Mouse (Mus musculus) lung, adult 2 months (tissue): Measurements from ENCODE around the gene Alpk1. TPM values are rescaled to one million over a fixed set of nuclear protein-coding genes. Genes with fewer than 3 reads are reported as not detected.
"Not testable (repeated sequence)": the region's sequence is repeated elsewhere in the genome, so short reads cannot be mapped to it uniquely, and the experiment has no call there.

Source experiments
- DNase-seq: peaks from one replicate; pipeline ENCODE4 v3.0.0; 2022
- H3K4me1 ChIP-seq: fragments of 200-500 bp; 2 replicates; pipeline ENCODE4 v1.6.1; 2011; ENCODE audit warnings: low read length; ENCODE audit not compliant: control insufficient read depth, insufficient read depth
- H3K4me3 ChIP-seq: fragments of 200-500 bp; replicated peaks from 2 replicates; pipeline ENCODE3; 2011; ENCODE audit warnings: low read depth, mild to moderate bottlenecking, control low read depth, low read length; ENCODE audit errors: extremely low read depth
- CTCF ChIP-seq: fragments of 200-500 bp; IDR thresholded peaks from 2 replicates; pipeline ENCODE4 v1.5.1; 2011; ENCODE audit warnings: mild to moderate bottlenecking, low read length, control low read depth; ENCODE audit not compliant: insufficient read depth
- POLR2A ChIP-seq: fragments of 200-500 bp; IDR thresholded peaks from 2 replicates; pipeline ENCODE4 v1.6.1; 2011; ENCODE audit warnings: low read depth, mild to moderate bottlenecking, control low read depth, low read length, borderline replicate concordance; ENCODE audit errors: extremely low read depth
- WGBS: fragments of 180-500 bp; shearing (Covaris S2); methylation state at CpG from one replicate; pipeline ENCODE4 v1.1.7; 2018; 5-methylcytosine and 5-hydroxymethylcytosine counted together
- polyA plus RNA-seq: library from polyadenylated mRNA; depleted of rRNA; stranded (reverse); fragments of >200 nt; gene quantifications from 2 replicates; pipeline ENCODE4 v1.2.3, GENCODE M21; 2012

Gene Alpk1
- polyA plus RNA-seq, 1 experiment = 3.2 TPM

DNA sequence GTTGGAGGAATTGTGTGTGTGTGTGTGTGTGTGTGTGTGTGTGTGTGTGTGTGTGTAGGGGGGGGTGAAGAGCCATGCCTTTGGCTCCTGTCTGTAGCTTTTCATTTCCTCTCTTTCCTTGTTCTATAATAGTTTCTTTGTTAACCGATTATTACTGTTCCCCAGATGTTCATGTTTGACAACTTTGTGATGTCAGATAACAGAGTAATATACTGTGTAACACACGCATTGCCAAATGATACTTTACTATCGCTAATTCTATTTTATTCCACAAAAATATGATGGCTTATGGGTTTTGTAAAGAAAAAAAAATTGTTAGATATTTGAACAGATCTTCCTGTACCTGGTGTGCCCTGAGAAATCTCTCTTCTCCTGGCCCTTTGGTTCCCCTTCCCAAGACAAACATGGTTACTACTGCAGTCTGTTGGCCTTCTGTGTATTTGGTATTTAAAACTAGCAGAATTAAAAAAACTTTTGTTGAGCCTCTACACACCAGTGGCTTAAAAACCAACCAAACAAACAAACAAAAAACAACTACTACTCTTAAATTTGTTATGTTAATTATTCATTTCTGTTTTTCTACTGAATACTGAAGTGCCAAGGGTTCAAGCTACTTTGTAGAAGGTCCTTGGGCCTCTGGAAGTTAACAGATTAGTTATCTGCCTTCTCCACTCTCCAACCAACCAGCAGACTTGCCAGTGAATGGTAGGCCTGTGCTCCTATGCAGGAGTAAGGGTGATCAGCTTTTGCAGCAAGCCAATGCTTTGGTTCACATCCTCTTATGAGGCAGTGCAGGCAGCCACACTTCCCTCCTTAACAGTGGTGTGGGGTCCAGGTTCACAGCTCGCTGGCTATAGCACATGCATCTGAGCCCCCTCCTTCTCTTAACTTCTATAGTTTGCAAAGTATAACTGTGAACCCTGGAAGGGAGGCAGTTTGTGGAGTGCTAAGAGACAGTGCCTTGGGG is 11.6 kb upstream of the Alpk1 start:
- no peak overlapping the region for H3K4me3 ChIP-seq
- WGBS = 47% methylated on average over 4 of the region's 4 CpGs
- DNase-seq = no peak
- TF ChIP-seq POLR2A (no peak), CTCF (no peak)
- H3K4me1 ChIP-seq = no peaks in the 10 kb centered on the region

DNA sequence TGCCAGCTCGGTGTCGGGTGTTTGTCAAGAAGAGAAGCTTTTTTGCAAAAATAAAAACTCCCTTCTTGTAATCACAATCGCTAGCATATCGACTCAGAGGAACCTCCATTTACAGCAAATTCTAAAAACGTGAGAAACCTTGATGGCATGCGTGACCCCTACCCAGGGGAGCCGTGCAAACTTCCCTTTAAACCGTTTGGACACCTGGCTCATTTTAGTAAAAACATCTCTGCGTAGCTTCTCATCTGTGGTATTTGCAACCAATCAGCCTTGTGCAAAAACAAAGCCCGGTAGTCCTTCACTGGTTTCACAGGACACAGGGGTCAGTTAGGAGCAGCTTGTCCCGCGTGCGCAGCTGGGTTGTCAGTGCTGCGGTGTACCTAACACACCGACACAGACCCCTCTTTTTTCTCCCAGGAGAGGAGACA is 10.7 kb upstream of the Alpk1 start:
- no peaks in the 10 kb centered on the region for H3K4me1 ChIP-seq
- H3K4me3 ChIP-seq = peak overlapping the region; percentile 59
- TF ChIP-seq CTCF (no peak), POLR2A (no peak)
- 6% methylated on average over 15 of the region's 15 CpGs for WGBS
- DNase-seq = no peak

- TF ChIP-seq CTCF = no peak
- TF ChIP-seq POLR2A = no peak
- DNase-seq = peak; percentile 26
- Histone ChIP-seq H3K4me1 (no peaks in the 10 kb centered on the region), H3K4me3 (peak overlapping the region; percentile 59)
- WGBS = under 1% methylated on average over 36 of the region's 36 CpGs
These were observed 10.1 kb upstream of the Alpk1 start for GRCm38 (mm10) chr3:127790234-127791055.

- TF ChIP-seq POLR2A = no peak
- TF ChIP-seq CTCF = no peak
- Histone ChIP-seq H3K4me1 (no peaks in the 10 kb centered on the region), H3K4me3 (peak within 1 kb of the TSS; percentile 59)
- WGBS = 3% methylated on average over 44 of the region's 44 CpGs
- DNase-seq = peak; percentile 71
These were observed 9.3 kb upstream of the Alpk1 start, which contains the start of gene Tifa for GRCm38 (mm10) chr3:127789500-127790191. TSS of gene Tifa (plus strand) at chr3:127789805.

GRCm38 (mm10) chr3:127788919-127789318 is 8.6 kb upstream of the Alpk1 start:
- H3K4me3 ChIP-seq = no peak overlapping the region
- WGBS = 43% methylated on average over 8 of the region's 8 CpGs
- DNase-seq = no peak
- no peak for TF ChIP-seq CTCF
- no peak for TF ChIP-seq POLR2A
- H3K4me1 ChIP-seq = no peaks in the 10 kb centered on the region

GRCm38 (mm10) chr3:127788038-127788437 is 7.7 kb upstream of the Alpk1 start:
- 69% methylated on average over 7 of the region's 7 CpGs for WGBS
- Histone ChIP-seq H3K4me3 (no peak overlapping the region), H3K4me1 (no peaks in the 10 kb centered on the region)
- TF ChIP-seq POLR2A (no peak), CTCF (no peak)
- DNase-seq = no peak

GRCm38 (mm10) chr3:127787032-127787431 is 6.7 kb upstream of the Alpk1 start:
- Histone ChIP-seq H3K4me3 (no peak overlapping the region), H3K4me1 (no peaks in the 10 kb centered on the region)
- TF ChIP-seq CTCF (no peak), POLR2A (no peak)
- no peak for DNase-seq

DNA sequence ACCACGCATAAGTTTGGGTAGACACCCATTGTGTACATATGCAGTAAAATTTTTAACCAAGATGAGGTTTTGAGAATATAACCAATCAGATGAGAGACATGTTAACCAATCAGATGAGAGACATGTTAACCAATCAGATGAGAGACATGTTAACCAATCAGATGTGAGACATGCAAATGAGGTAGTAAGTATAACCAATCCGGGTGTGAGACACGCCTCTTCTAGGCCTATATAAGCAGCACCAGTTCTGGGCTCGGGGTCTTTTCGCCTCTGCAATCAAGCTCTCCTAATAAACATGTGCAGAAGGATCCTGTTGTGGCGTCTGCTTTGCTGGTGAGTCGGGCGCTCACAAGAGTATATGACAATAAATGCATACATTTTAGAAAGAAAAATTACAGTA is 3.4 kb upstream of the Alpk1 start:
- DNase-seq, H3K4me1 ChIP-seq, H3K4me3 ChIP-seq: not testable (repeated sequence)
- 93% methylated on average over 8 of the region's 8 CpGs for WGBS

DNA sequence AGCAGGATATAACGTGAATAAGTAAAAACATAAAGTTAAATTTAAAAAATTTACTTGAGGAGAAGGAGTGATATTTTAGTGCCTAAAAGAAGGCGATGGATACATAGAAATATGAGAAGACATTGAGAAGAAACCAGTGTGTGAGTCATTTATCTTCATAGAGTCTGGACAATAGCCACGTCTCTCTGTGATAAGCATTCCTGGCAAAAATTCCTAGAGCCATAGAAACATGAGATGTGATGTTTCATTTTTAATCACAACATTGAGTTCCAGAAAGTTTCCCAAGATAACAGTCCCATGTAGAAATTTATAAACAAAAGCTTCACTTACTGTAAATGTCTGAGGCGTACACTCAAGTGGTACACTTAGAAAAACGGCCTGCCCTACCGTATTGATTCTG is 2.6 kb upstream of the Alpk1 start:
- 54% methylated on average over 6 of the region's 6 CpGs for WGBS
- TF ChIP-seq CTCF = no peak
- no peak for TF ChIP-seq POLR2A
- Histone ChIP-seq H3K4me1 (no peaks in the 10 kb centered on the region), H3K4me3 (no peak overlapping the region)
- DNase-seq = no peak

DNA sequence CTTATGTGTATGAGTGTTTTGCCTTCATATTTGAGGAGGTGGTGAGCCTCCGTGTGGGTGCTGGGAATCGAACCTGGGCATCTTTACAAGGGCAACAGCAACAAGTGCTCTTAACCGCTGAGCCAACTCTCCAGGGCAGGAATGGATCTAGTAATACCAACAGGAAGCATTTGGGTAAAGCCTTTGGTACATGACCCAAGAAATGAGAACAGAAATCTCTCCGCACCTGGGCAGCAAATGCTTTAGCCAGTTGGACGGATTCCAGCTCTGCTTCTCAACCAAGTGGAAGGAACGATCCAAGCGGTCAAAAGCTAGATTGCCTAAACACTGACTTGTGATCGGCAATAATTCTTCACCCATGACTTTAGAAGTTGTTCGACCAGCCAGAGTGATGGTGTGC is 594 bp upstream of the Alpk1 start:
- DNase-seq = peak; percentile 37
- 75% methylated on average over 9 of the region's 9 CpGs for WGBS
- TF ChIP-seq POLR2A (no peak), CTCF (no peak)
- Histone ChIP-seq H3K4me3 (no peak overlapping the region), H3K4me1 (no peaks in the 10 kb centered on the region)
